Mouse (Mus musculus): ENCODE data around the gene Gdpd5. TPM values are rescaled to one million over a fixed set of nuclear protein-coding genes. Genes with fewer than 3 reads are reported as not detected.

Gene Gdpd5
- total and polyA plus RNA-seq, 3 experiments, result 0.15 to 0.26 TPM; not detected in 1

- no peak for TF ChIP-seq ZMIZ1 (IDR thresholded peaks at IDR 0.05; ENCODE audit: low read depth, low read length)
- no peak for TF ChIP-seq E2F4 (IDR thresholded peaks at IDR 0.05; ENCODE audit: borderline replicate concordance, low read depth, low read length)
- TF ChIP-seq RAD21 (IDR thresholded peaks at IDR 0.05; ENCODE audit: low read depth, low read length), result peak; percentile 92
- TF ChIP-seq ZKSCAN1 (IDR thresholded peaks at IDR 0.05; ENCODE audit: low read depth, low read length), result no peak
- TF ChIP-seq RCOR1 (IDR thresholded peaks at IDR 0.05; ENCODE audit: low read depth, low read length), result no peak
- no peak for TF ChIP-seq POLR2AphosphoS2 (IDR thresholded peaks at IDR 0.05; ENCODE audit: low read length)
- TF ChIP-seq CTCF (IDR thresholded peaks at IDR 0.05 in 2 of 3, conservative IDR thresholded peaks at IDR 0.05 in 1 of 3; ENCODE audit: control insufficient read depth in 1 of 3, insufficient read depth in 1 of 3, low read depth in 2 of 3, low read length in 3 of 3, poor library complexity in 1 of 3, severe bottlenecking in 1 of 3), result peak; percentile 62 to 93 (median 92)
- TF ChIP-seq UBTF (IDR thresholded peaks at IDR 0.05; ENCODE audit: borderline replicate concordance, insufficient read depth, low read depth, low read length), result no peak
- no peak for TF ChIP-seq ZNF384 (IDR thresholded peaks at IDR 0.05; ENCODE audit: low read depth, low read length)
- no peak for TF ChIP-seq TAL1 (IDR thresholded peaks at IDR 0.05; ENCODE audit: low read length)
- no peak for TF ChIP-seq USF2 (IDR thresholded peaks at IDR 0.05; ENCODE audit: borderline replicate concordance in 1 of 2, insufficient read depth in 1 of 2, low read depth in 1 of 2, low read length in 2 of 2)
- TF ChIP-seq POLR2A (IDR thresholded peaks at IDR 0.05; ENCODE audit: control insufficient read depth in 1 of 2, insufficient read depth in 1 of 2, low read depth in 1 of 2, low read length in 2 of 2, poor library complexity in 1 of 2), result no peak
- TF ChIP-seq KAT2A (conservative IDR thresholded peaks at IDR 0.05; ENCODE audit: low read depth, low read length), result no peak
- TF ChIP-seq MYB (IDR thresholded peaks at IDR 0.05; ENCODE audit: low read depth, low read length), result no peak
- TF ChIP-seq GATA1 (IDR thresholded peaks at IDR 0.05; ENCODE audit: low read depth, low read length), result no peak
- TF ChIP-seq CHD1 (IDR thresholded peaks at IDR 0.05; ENCODE audit: low read depth, low read length), result no peak
- TF ChIP-seq CHD2 (IDR thresholded peaks at IDR 0.05; ENCODE audit: low read length), result no peak
- no peak for TF ChIP-seq NRF1 (IDR thresholded peaks at IDR 0.05; ENCODE audit: insufficient read depth, low read depth, low read length, poor library complexity, severe bottlenecking)
- TF ChIP-seq ZC3H11A (IDR thresholded peaks at IDR 0.05; ENCODE audit: low read depth, low read length), result peak; percentile 85
- TF ChIP-seq SIN3A (IDR thresholded peaks at IDR 0.05; ENCODE audit: low read length), result no peak
Measured at GRCm38 (mm10) chr7:99450703-99451102, 69.5 kb downstream of the Gdpd5 start (continued).

- Histone ChIP-seq H3K4me3 (ENCODE audit: control insufficient read depth in 1 of 2, insufficient read depth in 1 of 2, low read depth in 2 of 2, low read length in 2 of 2) (peak overlapping the region in 1 of 2 experiments; percentile 22; a peak in 1 of 4 replicates), H3K9me3 (replicated peaks; ENCODE audit: insufficient read depth, low read length) (no peaks in the 10 kb centered on the region), H3K4me1 (ENCODE audit: control insufficient read depth in 1 of 2, insufficient read depth in 2 of 2, low read length in 2 of 2) (peaks cover 0 to 15% of the 10 kb centered on the region in 2 experiments; a peak in 2 of 4 replicates), H3K27me3 (ENCODE audit: control insufficient read depth in 1 of 2, insufficient read depth in 2 of 2, low read length in 2 of 2) (no peaks in the 10 kb centered on the region), H3K9ac (ENCODE audit: control insufficient read depth, low read depth, low read length, poor library complexity, severe bottlenecking) (no peak overlapping the region), H3K36me3 (ENCODE audit: control insufficient read depth in 1 of 2, insufficient read depth in 2 of 2, low read length in 2 of 2) (no peaks in the 10 kb centered on the region), H3K27ac (ENCODE audit: control insufficient read depth, low read depth, low read length) (no peak overlapping the region), H3K79me2 (ENCODE audit: control insufficient read depth, insufficient read depth, low read length, poor library complexity) (no peaks in the 10 kb centered on the region)
- DNase-seq (ENCODE audit: low read depth, low spot score), result no peak
- no peak for TF ChIP-seq POLR2AphosphoS5 (IDR thresholded peaks at IDR 0.05; ENCODE audit: borderline replicate concordance, low read depth, low read length)
- no peak for TF ChIP-seq MYB (IDR thresholded peaks at IDR 0.05; ENCODE audit: low read depth, low read length)
- no peak for TF ChIP-seq CHD1 (IDR thresholded peaks at IDR 0.05; ENCODE audit: low read depth, low read length)
- TF ChIP-seq GABPA (IDR thresholded peaks at IDR 0.05; ENCODE audit: low read depth, low read length), result no peak
- no peak for TF ChIP-seq EP300 (IDR thresholded peaks at IDR 0.05; ENCODE audit: low read depth in 1 of 2, low read length in 2 of 2)
- TF ChIP-seq HCFC1 (IDR thresholded peaks at IDR 0.05; ENCODE audit: low read depth, low read length), result no peak
- no peak for TF ChIP-seq ZMIZ1 (IDR thresholded peaks at IDR 0.05; ENCODE audit: low read depth, low read length)
- no peak for TF ChIP-seq CTCF (IDR thresholded peaks at IDR 0.05 in 2 of 3, conservative IDR thresholded peaks at IDR 0.05 in 1 of 3; ENCODE audit: control insufficient read depth in 1 of 3, insufficient read depth in 1 of 3, low read depth in 2 of 3, low read length in 3 of 3, poor library complexity in 1 of 3, severe bottlenecking in 1 of 3)
- TF ChIP-seq MAFK (IDR thresholded peaks at IDR 0.05; ENCODE audit: borderline replicate concordance, low read depth, low read length), result no peak
- TF ChIP-seq TBP (IDR thresholded peaks at IDR 0.05; ENCODE audit: low read depth, low read length), result no peak
- TF ChIP-seq MXI1 (IDR thresholded peaks at IDR 0.05; ENCODE audit: low read depth, low read length), result no peak
- no peak for TF ChIP-seq ZNF384 (IDR thresholded peaks at IDR 0.05; ENCODE audit: low read depth, low read length)
- TF ChIP-seq ETS1 (IDR thresholded peaks at IDR 0.05; ENCODE audit: low read depth, low read length), result no peak
Measured at GRCm38 (mm10) chr7:99452859-99453258, 71.6 kb downstream of the Gdpd5 start.
